Mouse (Mus musculus) hematopoietic stem cell, adult 5-6 weeks (primary cell): ENCODE data around the gene Elmo1. TPM values are rescaled to one million over a fixed set of nuclear protein-coding genes. Genes with fewer than 3 reads are reported as not detected.

Source experiments
- ATAC-seq, 2 experiments: fragments of 125-278 bp in 1 of 2; replicated peaks in 1 of 2; 2 replicates each; pipeline ENCODE4 v1.8.0; 2016 to 2017; ENCODE audit warnings: inconsistent platforms in 2 of 2, mild to moderate bottlenecking in 2 of 2, moderate number of reproducible peaks in 2 of 2, low read depth in 1 of 2, moderate TSS enrichment in 1 of 2; ENCODE audit not compliant: low FRiP score in 2 of 2, poor library complexity in 2 of 2, severe bottlenecking in 2 of 2, insufficient read depth in 1 of 2, low TSS enrichment in 1 of 2
- total RNA-seq: library from RNA; stranded (forward); fragments of 172-1452, 232-1000 nt; gene quantifications from 2 replicates; pipeline ENCODE4 v1.2.3, GENCODE M21; 2017

The Elmo1 gene
- total RNA-seq, 1 experiment from 2014 or later, result 91.4 TPM

DNA sequence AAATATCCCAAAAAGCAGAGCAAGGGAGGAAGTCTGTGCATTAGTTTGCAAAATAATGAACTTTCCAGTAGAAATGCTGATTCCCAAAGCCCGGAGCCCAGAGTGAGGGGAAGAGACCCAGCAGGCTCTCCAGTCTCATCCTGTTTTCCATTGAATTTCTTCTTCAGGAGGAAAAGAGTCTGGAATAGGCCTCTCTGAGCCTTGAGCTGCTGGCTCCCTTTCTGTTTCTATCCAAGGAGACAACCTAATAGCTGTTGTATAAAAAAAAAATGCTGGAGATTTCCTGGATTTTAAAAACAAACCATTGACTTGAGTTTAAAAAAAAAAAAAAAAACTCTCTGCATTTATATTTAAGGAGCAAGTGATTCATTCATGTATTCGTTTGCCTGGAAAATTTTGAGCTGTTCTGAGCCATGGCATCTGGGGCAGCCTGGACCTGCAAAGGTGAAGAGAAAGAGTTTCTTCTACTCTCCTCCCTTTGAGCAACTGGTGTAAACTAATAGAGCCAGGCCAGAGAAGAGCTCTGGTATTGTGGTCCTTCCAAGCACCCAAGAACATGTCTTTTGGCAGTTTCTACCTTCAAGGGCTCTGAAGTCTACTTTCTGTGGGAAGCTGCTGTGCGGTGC, 84.4 kb downstream of the Elmo1 start:
- ATAC-seq, result no peak

DNA sequence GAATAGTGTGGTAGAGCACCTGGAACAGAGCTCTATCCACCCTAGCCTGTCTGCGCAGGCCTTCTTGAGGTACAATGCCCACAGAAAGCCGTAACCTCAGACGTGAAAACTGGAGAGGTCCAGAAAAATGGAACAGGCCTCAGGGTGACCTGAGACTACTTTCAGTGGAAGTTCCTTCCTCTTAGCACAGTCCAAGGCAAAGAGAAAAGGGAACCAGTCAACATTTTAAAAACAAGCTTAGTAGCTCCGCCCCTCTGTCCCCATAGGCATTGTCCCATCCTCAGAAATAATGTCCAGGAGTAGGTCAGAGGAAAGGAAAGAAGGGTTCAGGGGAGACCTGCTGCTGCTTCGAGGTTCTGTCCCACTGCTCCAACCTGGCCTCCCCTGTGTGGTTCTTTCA, 90.3 kb downstream of the Elmo1 start:
- ATAC-seq, result no peak

DNA sequence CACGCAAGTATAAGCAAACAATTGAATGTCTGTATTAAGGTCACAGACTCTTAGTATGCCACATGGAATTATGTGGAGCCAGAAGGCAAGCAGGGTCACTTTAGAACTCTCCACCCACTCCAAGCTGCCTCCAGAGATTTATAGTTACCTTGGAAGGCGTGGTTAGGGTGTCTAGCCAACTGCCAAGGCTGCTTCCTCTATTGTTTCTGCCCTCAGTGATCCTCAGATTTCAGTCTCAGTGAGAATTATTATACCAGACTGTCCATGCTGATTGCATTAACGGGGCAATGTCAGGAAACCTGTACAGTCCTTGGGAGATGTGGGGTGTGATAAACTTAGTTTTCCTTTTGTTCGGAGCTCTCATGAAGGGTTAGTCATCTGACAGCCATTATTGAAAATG, 90.9 kb downstream of the Elmo1 start:
- peak; percentile 33 to 38 for ATAC-seq

DNA sequence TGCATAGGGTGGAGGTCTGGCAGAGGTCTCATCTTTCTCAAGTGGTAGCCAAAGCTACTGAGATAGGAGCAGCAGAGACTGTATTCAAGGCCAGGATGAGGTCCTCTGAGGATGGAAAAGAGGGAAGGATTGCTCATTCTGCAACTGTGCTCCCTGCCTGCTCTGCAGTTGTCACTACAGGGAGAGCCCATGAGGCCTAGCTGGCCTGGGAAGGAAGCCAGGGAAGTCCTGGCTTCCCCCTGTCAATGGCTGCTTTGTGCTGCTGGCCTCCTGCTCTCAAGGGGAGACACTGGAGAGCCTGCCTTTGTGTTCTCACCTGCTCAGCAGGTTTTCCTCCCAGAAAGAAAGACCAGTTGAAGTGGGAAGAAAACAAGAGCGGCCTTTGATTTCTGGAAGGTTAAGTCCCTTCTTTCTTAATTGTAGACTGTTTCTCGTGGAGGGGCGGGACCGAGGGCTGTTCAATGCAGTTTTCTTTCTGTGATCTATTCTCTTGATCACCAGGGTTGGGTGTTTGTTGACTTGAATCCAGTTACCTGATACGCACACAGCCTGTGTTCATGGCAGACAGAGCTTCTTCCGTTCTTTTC, 91.9 kb downstream of the Elmo1 start:
- no peak for ATAC-seq

DNA sequence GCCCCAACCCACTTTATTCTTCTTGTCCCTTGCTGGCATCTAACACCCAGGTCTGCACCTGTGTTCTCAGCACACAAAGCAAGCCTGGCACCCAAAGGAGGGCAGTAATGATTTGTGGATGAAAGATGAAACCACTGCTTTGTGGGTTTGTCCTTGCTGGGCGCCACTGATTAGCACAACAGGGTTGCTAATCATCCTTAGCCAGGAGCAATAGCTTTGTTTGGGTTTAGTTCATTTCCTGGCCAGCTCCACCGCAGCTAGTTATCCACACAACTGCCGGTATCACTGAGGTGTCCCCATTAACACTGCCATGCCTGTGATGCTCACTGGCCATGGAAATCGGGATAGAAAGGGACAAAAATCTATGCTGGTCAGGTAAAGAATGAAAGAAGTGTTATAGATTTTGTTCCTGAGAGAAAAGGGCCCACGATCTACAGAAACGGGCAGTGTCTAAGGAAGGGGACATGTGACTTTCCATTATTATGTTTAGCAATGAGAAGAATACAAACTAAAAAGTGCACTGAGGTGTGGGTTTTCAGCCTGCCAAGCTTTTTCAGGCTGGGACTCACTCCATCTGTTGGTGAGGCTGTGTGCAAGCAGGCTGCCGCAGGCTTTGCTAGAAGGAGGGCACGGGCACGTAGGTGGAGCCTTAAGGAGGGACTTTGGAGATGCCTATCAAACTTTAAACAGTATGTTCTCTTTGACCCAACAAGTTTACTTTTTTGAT, 93.3 kb downstream of the Elmo1 start:
- ATAC-seq, result peak; percentile 28 to 40

DNA sequence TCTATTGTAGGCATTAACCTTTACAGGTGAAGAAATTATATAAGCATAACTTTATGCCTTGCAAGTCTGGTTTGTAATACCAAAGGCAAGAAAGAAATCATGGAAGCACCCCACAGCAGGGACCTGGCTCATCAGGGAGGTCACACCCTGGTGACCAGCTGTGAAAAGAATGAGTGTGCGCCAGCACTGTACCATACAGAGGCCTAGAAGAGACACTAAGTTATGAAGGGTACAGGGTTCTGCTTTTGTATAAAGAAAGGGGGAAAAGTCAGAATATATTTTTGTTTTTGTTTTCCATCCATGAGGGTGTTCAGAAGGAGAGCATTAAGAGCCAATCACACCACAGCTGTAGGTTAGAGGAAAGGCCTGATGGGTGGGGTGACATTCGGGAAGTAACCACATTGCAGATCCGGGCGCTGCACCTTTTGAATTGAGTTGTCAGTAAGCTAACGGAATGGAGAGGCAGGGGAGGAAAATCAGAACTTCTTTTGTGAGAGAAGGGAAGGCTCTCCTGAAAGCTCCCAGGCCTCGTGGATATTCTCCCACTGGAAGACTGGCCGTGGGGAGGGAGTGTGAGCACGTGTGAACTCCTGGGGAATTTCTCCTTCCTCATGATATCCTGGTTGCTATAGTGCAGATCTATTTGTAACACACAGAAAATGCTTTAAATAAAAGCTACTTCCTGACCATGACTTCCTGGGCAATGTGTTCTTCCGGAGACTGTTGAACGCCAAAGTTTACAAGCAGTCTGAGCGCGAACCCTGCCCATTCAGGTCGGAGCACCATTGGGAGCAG, 94.0 kb downstream of the Elmo1 start:
- peak; percentile 13 to 34; a peak in 3 of 4 replicates for ATAC-seq

DNA sequence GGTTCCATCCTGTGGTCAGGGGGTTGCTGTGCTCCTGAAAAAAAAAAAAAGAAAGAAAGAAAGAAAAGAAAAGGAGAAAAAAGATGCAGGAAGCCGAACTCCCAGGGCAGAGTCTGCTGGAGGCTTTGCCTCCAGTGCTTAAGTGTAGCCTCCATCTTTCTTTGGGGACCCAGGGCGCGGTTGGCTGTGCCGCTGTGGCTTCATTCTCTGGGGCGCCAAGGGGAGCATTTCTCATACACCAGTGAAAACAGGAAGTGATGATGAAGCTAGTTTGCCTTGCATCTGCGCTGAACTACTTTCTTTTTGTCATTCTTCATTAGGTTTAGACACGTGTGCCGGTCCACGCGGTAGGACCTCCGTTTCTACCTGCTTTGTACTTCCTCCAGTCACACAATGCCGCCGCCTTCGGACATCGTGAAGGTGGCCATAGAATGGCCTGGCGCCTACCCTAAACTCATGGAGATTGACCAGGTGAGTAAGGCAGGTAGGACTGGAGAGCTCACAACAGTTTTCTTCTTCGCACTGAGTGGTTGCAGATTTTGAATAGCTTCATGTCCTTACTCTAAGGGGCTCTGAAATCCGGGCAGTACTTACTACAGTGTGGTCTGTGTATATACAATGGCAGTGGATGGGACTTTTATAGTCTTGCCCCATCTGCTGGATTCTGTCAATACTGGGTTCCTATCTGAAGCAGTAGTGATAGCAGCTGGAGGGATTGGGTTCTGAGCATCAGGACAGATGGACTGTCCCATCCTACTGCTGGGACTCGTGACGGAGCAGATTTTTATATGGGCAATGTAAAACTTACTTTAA, 94.8 kb downstream of the Elmo1 start:
- peak; percentile 55 to 67 for ATAC-seq

DNA sequence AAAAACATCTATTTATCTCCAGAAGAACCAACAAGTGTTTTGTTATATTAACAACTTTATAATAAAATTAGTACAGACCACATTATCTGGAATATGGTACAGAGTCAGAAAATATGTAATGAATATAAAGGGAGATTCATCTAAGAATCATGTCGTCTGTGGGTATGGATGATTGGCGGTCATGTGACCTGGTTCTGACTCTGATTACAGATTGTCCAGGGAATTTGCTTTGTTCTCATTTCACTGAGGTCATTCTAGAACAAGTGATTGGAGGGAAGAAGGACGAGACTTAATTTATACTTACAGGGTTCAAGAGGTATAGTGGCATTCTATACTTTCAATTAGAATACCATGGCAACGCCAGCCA, 95.4 kb downstream of the Elmo1 start:
- no peak for ATAC-seq

DNA sequence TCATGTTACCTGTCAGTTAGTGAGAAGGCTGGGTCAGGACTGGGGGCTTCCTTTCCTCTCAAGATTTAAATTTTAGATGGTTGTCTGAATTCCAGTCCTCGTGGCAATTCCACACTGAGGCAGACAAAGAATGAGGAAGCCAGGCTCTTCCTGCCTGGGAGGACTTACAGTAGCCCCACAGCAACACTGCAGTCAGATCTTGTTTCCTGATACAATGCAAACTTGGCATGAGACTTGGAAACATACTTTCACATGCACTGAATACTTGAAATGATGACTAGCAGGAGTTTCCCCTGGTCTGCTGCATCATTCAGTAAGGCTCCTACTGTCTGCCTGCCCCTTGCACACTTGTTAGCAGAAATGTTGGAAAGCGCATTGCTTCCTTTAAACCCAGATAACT, 97.3 kb downstream of the Elmo1 start:
- no peak for ATAC-seq

DNA sequence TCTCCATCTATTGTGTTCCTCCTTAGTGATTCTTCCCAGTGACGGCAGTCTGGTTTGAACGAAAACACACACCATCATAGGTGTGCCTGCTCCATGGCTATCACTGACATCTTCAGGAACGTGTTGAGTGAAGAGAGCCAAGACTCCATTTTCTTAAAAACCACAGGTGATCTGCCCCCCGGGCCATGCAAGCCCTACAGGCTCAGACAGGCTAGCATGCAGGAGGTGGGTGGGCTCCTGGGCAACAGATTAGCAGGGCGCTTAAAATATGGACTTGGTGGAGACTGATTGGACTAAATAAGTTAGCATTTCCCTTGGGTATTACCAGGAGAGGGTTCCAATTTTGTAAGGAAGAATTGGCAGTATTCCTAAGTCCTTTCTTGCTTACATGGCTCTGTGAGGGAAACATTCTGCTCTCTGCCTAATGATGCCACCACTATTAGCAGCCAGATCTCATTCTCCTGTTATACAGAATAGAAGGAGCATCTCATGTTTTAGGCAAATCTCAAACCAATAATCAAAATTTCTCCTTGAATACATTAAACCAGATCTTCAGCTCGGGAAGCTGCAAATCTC, 101.7 kb downstream of the Elmo1 start:
- ATAC-seq, result no peak

DNA sequence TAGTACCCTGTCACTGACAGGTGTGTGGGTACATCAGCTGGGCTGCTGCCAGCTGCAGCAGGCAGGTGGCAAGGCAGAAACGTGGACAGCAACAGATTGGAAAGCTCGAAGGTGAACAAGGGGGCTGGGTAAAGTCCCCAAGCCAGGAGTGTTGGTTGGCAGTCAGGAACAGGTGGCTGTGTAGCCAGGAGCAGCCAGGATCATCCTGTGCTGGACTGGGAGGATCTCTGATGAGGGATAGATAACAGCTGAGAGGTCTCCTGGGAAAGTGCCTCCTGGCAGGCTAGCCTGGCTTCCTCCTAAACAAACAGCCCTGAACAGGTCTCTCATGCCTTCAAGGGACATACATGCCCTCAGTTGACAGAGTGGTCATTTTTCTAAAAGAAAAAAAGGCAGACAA, 110.2 kb downstream of the Elmo1 start:
- no peak for ATAC-seq

DNA sequence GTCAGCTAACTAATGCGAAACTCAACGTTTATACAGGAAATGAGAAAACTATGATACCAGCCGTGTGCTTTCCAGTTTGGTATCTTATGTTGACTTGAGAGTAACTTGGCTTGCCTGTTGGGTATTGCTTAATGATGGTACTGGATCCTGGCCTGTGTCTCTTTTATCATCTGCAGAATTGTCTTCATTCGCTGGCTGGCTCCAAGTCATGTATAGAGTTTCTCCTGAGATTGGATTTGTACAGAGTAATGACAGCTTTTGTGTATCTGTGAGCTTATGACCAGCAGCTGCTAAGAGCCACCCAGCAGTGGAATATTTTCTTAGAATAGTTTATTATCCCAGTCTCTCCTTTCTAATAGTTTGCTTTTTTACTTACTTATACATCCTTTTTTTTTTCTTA, 112.2 kb downstream of the Elmo1 start:
- ATAC-seq, result no peak

DNA sequence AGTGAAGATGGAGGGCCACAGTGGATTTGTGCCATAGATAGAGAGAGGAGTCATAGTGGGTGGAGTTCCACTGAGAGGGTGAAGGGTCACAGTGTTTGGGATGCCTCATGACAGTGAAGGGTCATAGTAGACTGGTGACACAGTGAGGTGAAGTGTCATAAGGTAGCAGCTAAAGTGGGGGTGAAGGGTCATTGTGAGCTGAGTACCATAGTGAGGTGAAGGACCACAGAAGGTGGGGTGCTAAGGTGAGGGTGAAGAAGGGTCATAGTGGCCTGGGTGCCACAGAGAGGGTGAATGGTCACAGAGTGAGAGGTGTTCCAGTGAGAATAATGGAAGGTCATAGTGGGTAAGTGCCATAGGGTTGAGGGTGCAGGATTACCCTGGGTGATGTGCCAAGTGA, 113.8 kb downstream of the Elmo1 start:
- ATAC-seq, result no peak

DNA sequence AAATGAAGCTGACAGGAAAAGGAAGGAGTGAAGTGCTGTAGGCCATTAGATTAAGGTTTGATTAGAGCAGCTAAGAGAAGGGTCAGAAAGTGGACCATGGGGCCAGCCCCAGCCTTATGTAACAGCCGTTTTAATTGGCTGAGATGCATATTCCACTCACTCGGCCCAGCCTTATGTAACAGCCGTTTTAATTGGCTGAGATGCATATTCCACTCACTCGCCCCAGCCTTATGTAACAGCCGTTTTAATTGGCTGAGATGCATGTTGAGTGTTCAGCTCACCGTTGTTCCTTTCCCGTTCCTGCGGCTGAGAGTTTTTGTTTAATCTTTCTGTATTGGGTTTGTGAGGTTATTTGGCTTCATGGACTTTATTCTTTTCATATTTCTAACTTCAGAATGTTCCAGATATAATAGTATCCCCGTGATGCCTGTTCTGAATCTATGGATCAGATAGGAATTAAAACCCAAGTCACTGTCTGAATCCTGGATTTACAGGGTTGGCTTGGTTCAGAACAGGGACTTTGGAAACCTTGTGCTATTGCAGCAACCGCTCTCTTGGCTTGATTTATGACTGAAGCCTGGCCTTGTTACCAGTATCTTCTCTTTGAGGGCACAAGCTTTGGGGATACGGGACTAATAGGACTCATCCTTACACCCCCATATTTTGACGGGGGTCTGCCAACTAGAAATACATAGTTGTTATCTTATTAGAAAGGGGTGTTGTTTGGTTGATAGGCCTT, 114.8 kb downstream of the Elmo1 start:
- ATAC-seq, result no peak

DNA sequence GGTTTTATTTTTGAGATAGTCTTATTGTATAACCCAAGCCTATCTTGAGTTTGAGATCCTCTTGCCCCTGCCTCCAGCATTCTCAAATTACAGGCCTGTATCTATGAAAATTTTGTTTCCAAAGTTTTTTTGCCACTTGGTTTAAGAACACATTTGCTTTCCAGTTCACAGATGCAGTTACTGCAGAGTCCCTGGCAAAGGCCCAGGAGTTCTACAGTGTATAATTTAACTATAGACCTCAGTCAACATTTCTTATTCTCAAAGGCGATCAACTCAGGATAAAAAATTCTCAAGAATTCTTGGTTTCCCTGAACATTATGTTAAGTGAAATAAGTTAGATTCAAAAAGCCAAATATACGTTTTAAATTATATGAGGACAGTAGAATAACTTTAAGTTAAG, 115.3 kb downstream of the Elmo1 start:
- ATAC-seq, result no peak

DNA sequence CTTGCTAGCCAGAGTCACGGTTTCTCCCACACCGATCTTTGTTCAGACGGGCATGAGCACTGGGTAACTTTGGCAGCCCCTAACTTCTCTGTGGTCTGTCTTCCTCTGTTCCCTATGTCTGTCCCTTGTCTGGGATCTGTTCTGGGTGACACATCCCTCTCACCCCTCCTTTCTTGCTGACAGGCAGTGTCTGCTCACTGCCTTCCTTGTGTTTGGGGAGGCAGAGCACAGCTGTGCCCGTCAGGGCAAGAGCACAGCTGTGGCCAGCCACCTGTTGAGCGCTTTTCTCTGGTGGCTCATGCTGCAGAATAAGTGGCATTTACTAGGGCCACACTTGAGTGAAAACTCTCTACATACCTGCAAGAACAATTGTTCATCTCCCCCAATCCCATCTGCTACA, 116.7 kb downstream of the Elmo1 start:
- ATAC-seq, result peak in 1 of 2 experiments; percentile 23; a peak in 1 of 4 replicates
